Mouse (Mus musculus) spleen, postnatal 4 days (tissue): ENCODE data around the gene Tnfrsf11a.
"Not testable (repeated sequence)": the region's sequence is repeated elsewhere in the genome, so short reads cannot be mapped to it uniquely, and the experiment has no call there.

Experiments
- DNase-seq, 2 experiments: peaks; one replicate each; pipeline ENCODE4 v3.0.0; 2022; ENCODE audit warnings: low spot score in 2 of 2

Tnfrsf11a gene

DNA sequence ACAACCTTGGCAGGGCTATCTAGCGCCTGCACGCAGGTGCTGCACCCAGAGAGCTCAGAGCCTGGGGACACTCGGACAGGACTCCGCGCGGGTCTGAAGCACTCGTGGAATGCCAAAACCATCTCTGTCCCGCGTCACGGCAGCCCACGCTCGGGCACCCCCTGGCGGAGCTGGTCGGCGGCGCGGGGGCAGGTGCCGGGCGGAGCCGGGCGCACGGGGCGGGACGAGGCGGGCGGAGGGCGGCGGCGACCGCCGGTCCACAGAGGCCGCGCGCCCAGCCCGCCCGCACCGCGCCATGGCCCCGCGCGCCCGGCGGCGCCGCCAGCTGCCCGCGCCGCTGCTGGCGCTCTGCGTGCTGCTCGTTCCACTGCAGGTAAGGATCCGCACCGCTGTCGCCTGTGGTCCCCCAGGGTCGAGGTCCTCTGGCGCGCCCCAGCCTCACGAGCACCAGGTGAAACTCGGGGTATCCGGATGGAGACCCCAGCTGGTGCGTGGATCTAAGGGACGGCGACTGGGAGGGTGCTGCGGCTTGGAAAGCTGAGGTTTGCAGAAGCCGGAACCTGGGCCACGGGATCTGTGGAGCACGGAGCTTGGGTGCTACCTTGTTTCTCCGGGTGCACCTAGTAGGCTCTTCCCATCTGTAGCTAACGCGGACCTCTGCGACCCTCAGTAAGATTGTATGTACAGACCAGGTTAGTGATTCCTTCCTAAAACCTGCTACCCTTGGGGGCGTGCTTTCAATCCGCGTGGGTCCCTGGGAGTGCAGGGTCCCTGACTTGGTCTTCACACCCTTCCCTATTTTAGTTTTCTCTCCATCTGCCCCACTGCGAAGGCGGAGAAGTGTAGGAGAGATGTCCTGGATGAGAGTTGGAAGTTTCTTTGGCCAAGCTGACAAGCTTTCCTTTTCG lies at the start of gene Tnfrsf11a:
TSS of gene Tnfrsf11a (plus strand) at position 262 of the 908 bp plus-strand sequence.
- DNase-seq: peak; percentile 43 to 78

DNA sequence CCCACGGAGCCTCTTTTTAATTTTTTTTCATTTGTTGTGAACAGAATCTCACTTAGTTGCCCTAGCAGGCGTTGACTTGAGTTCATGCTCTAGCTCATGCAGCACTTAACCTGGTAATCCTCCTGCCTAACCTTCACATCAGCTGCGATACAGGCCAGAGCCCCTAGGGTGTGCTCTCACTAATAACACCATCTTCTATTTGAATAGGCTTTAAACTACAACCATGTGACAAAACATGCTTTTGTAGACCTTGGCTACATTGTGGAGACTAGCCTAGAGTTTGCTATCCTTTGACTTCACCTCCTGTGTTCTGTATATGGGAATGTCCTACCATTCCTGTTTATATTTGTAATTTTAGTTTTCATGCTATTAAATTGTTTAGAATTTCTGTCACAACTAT lies 45.2 kb upstream of the Tnfrsf11a start:
- no peak for DNase-seq

DNA sequence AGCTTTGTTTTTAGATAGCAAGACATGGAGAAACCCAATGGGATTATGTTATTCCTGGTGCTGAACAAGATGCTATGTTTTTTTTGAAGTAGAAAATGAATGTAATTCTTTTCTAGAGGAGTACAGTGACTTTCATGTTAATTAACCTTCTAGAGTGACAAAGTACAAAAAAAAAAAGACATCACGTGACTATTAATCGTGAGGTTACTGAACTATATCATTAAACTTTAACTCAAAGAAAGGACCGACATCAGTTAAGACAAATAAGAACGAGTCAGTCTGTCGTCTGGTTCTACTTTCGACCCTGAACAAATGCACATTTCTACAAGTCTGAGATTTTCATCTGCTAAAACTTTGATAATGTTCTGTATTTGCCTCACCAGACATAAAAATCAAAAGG lies 42.2 kb upstream of the Tnfrsf11a start:
- no peak for DNase-seq

DNA sequence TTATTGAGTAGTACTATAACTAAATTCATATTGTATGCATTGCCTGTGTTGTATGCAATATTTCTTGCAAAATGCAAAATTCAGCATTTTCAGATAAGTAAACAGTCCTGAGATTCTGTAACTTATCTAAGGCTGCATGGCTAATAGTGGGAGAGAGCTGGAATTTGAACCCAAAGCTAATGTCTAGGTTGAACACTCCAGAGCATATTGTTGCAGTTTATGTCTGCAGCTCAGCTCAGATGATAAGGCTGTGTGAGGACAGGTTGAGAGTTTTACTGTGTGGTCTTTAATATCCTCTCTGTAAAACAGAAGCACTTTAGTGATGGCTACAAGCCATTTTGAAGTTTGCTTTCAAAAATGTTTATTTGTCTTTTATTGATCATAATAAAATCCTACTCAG lies 41.0 kb upstream of the Tnfrsf11a start:
- no peak for DNase-seq

DNA sequence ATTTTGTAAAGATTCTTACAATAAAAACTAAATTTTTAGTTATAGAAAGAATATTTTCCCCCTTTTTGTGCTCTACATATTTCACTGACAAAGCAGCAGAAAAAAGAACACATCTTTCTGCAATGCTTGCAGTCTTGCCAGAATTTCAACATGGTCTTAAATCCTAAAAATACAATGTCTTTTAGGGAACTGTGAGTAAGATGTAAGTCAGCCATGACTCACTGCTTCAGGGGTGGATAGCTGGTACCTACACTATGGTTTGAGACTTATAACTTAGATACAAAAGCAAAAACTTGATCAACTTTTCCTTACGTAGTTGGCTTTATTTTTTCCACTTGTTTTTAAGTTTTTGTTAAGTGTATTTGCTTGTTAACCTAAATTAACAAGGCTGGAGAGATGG lies 38.0 kb upstream of the Tnfrsf11a start:
- DNase-seq: no peak

DNA sequence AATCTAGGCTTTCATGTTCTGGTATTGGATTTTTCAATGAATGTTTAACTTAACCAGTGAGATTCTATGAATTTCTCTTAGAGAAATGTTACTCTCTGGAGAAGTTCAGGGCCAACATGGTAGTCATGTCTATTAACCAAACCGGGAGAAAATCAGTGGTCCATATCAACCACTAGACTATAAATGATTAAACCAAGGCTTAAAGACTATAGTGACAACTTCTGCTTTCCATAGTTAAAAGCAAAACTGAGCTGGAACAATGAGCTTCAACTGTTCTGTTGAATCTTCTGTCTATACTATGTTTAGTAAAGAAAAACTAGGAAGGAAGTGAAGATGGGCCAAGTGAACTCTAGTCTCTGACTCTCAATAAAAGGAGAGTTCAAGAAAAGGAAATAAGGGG lies 34.1 kb upstream of the Tnfrsf11a start:
- DNase-seq: no peak

DNA sequence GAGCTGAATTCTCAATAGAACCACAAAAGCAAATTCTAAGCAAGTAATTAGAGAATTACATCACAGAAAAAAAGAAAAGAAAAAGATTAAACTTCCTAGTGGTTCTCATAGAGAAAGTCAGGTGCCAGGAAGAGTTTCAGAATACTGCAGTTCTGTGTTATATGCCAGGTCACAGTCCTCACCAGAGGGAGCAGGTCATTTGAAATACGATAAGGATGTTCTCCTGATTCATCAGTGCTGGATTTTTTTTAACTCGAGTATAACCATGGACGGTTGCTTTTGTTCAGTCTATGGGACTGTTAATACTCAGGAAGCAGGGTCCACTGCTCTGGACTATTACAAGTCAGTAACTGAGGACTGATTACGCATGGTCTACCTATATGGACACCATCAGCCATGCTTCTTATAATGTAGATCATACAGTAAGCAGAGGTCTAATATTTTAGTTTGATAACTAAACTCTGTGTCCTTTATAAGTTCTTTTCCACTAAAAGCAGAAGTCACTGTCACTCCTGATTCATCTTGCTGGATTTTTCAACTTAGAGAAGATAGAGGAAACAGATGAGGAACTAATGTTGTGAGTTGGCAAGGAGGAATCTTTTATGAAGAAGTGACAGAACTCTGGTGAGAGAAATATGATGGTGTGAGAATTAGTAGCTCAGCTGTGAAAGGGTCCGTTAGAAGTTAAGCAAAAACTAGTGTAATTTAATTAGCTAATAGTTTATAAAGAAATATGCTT lies 33.5 kb upstream of the Tnfrsf11a start:
- no peak for DNase-seq

DNA sequence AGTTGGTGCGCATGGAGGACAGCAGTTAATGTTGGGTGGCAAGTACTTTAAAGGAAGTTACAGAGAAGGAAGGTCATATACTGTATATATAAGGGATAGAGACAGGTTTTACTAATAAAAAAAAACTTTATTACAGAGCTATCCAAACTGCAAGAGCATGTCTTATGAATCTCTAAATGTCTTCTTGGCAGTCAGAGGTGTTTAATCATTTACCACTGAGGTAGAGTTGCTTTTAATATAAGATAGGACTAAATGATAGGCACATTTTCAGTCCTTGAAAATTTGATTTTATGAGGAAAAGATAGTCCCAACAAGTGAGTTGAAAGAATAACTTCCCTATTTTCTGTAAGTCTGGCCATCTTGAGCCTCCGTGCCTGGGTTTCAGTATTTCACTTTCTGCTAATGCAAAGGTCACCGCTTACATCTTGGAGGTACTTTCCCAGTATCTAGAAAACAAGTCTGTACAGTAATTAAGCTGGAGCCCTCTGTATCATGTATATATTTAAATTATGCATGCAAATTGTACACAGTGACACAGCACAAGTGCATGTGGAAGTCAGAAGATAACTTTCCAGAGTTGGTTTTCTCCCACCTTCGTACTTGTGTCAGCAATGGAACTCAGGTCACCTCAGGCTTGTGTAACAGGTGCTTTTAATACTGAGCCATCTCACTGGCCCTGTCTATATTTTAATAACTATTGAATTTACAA lies 32.3 kb upstream of the Tnfrsf11a start:
- DNase-seq: no peak

DNA sequence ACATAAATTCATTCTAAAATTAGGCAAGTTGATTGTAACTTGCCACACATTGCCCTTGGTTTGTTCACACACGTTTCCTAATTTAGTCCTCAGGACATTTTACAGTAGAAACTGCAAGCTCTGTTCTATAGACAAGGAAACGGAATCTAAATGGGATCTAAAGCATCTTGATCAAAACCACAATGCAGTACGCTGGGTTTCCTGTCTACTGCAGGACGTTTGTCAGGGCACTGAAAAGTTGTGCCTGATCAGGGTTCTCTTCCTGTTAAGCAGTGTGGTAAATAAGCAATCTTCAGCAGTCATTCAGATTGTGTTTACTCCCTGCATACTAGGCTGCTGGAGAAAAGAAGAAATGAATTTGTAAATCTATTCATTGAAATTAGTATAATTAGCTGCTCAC lies 28.3 kb upstream of the Tnfrsf11a start:
- DNase-seq: peak in 1 of 2 experiments; percentile 3

DNA sequence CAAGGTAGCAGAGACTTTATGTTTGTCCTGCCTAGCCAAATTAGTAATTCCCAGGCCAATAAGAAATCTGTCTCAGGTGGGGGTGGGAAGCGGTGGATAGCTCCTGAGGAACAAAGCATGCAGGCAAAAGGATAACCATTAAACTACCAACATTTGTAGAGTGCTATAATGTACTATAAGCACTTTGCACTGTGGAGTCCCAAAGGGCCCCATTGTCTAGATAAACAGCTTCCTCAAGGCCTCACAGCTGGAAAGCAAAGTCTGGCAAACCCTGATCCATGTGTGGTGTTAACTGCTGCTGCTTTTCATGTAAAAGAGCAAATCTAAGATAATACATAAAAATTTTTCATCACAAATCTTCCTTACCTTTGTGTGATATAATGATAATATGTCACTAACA lies 27.6 kb upstream of the Tnfrsf11a start:
- peak in 1 of 2 experiments; percentile 11 for DNase-seq

DNA sequence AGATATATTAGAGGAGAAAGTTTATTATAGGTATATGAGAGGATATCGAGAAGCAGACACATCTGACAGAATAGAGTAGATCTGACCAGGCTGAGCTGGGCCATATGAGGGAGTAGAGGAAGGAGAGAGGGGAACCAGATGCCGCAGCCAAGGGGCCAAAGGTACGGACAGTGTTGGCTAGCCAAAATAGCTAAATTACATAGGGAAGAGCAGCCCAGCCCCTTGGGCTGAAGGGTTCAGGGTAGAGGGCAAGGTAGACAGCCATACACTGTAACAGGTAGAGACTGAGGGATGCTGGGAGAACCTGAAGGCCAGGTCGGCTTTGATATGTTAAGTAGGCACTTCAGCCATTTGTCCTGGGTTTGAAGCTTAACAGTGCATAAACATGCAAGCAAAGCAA lies 21.7 kb upstream of the Tnfrsf11a start:
- no peak for DNase-seq

DNA sequence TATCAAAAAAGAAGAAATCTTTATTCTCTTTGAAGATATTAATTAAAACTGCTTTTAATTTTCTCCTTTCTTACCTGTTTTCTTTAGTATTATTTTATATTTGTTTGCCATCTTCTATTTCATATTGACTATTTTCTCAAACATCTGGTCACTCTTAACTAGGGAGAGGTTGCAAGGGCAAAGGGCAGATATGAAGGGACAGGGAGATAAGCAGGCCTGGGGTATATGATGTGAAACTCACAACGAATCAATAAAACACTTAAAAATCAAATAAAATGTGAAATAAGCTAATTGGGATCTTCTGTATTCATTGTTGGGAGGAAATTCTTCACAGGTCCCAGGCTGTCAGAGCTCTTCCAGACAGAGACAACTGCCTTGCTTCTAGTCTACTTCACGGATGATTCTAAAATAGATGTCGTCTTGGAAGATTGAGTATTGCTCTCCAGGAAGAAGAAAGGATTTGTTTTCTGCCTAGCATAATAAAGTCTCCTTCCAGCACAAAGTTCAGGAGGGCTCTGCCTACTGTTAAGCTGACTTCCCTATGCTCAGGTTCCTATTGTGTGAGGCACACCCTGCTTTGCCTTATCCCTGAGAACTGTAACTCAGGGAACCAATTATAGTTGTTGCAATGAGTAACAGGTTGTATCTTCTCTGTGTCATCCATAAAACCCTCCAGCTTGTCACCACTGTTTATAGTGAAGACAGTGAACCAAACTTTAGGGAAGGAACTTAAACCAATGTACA lies 20.9 kb upstream of the Tnfrsf11a start:
- no peak for DNase-seq

DNA sequence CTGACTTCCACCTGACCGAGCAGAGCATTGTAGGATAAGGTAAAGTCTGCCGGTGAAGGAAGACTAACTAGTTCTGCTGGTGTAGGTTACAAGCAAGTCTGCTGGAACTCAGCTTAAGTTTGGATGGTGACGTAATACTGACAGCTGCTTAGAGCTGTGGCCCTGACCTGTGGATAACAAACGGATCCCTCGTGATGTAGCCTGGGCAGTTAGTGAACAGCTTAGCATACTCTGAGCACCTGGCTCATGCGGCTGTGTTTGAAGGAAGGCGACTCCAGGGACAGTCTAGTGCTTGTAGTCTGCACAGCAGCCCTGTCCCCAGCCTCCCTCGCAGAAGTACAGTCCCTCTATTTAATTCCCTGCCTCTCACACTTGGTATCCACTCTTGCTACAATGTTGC lies 14.9 kb upstream of the Tnfrsf11a start:
- no peak for DNase-seq

DNA sequence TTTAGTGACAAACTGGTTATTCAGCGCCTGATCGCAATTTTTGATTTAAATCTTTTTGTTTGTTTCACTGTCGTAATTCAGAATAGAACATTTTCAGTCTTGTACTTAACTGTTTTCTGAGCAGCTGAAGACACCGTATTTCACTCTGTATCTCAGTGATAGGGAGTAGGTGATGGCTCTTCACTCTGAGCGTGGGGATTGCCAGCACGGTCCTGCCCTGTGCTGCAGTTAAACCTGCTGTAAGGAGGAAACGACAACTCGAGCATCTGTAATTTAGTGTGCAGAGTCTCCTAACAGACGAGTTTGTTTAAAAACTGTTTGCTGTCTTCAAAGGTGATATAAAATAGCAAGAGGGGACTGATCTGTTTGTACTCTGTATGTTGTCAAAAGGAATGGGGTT lies 14.4 kb upstream of the Tnfrsf11a start:
- DNase-seq: not testable (repeated sequence)

DNA sequence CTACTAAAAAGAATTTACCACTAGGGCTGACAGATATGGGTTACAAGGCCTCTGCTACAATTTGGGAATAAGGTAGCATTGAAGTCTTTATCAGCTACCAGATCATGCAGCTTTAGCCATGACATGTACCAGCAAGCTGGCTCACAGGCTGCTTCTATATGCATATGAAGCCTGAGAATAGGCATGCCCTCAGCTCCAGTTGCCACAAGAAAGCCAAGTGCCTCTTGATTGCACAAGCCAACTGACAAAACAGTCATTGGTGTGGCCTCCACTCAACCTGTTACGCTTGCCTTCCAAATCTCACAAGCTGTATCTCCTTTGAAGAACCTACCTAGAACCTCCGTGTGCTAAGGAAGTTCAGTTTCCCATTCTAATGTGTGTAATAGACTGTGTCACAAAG lies 12.1 kb upstream of the Tnfrsf11a start:
- no peak for DNase-seq

DNA sequence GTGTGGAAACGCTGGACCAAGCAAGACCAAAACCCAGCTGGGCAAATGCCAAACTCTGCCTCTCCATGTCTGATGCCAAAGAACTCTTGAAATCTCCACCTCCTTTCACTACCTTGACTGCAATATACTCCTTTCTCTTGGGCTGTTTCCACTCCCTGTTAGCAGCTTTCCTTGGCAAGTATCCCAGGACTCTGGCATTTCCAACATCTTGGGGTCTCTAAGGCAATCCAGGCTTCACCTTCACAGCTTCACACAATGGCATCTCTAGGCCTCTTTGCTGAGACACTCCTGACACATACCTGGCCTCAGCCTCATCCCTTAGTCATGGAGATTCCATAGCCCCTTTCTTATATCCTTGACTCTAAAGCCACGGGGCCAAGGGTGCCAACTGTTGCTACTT lies 9.8 kb upstream of the Tnfrsf11a start:
- DNase-seq: no peak

DNA sequence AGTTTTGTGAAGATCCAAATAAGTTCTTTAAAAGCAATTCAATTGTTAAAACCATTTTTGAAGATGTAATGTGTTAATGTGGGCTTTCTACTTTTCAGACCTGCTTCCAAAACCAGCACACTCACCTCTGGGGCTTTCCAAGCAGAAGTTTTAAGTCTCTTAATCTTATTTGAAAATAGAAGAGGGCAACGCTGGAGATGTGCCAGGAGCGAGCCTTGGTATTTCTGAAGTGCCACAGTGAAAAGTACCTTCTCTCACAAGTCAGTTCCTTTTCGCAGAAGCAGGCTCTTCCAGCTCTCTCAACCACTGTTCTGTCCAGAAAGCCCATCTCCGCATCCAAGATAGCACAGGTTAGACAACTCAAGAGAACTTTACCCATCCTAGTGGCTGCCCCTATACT lies 4.1 kb upstream of the Tnfrsf11a start:
- no peak for DNase-seq

DNA sequence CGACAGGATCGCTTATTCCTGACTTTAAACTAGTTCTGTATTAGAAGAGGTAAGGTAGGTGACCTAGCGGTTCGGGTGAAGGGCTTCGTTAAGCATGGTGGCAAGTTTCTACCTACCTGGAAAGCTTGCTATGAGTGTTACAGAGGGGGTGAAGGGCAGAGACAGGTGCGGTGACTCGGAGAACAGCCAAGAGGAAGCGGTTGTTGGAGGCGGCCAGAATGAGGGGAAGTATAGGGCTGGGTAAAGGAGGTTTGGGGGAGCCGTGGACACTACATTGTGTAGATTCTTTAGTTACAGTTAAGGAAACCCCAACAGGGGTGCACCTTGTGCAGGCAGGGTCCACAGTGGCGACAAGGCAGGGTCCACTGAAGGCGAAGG lies 450 bp upstream of the Tnfrsf11a start:
- DNase-seq: no peak

DNA sequence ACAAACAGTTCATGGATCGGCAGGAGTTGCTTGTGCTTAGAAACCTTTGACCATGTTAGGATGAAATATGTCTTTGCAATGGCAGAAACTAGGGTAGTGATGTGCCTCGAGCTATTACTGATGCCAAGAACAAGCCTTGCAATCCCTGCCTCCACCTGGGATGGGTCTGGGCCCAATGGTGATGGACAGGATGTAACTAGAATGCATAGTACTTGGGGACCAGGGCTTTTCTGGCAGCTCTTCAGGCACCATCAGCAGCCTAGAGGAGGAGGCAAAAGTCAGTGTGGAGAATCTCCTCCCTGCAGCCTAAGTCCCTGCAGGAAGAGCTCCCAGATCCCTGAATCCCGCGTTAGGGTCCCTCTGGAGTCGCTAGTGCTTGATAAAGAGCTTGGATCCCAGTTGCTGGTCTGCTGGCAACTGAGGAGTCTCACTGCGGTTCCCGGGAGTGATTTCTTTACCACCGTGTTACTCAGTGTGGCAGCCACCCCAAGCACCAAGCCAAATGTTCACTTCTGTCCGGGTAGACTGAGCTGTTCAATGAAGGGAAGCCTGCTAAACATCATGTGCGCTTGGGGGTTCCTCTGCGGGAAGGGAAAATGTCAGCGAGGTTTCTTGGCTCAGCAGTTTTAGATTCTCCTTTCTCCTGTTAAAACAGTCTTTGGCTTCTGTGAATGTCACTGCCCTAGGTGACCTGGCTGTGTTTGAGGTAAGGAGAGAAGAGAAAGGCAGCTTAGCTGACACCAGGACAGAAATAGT lies 1.1 kb downstream of the Tnfrsf11a start:
- DNase-seq: no peak

DNA sequence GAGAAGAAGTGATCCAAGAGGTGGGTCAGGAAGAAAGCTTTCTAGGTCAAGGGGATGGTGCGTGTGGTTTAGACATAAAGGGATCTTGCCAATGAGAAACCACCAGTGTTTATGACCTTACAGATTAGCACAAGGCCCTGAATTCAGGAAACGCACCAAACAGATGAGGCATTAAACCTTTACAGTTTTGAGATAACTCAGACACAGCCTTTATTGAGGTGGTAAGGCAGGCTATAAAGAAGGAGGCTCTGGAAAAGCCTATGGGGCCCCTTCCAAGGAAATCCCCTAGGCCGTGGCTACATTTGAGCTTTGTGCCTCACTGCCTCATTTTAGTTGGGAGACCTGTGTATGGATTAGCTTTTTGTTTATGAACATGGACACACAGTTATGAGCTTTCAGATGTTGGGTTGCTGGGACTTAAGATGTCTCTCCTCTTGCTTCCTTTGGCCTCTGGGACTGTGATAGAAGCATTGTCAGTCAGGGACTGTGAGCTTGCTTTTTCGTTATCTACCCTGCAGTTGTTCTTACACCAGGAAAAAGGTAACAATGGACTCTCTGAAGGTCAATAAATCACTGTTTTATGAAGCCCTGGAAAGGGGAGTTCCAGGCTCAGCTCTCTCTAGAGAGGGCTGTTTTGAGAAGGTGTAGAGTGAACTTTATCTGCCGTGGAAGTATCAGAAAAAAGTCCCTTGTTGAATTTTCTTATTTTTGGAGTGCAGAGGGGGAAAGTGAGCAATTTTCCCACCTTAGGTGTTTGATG lies 3.9 kb downstream of the Tnfrsf11a start:
- DNase-seq: no peak
